Mouse (Mus musculus) hindbrain, embryonic 16.5 days (tissue): ENCODE results near the gene Chga. TPM values are rescaled to one million over a fixed set of nuclear protein-coding genes. Genes with fewer than 3 reads are reported as not detected.

Experiments used
- ATAC-seq: fragments of 200-750 bp; cut with Nextera tagmentation; 2 replicates; pipeline ENCODE4 v1.8.0; 2017; ENCODE audit warnings: moderate TSS enrichment, moderate library complexity
- H3K27ac ChIP-seq: fragments of 300-500 bp; sonication (generic); 2 replicates; pipeline ENCODE4 v1.5.1; 2014; ENCODE audit warnings: low read depth, mild to moderate bottlenecking, control low read depth, low read length, moderate library complexity
- H3K27me3 ChIP-seq: fragments of 300-500 bp; sonication (generic); replicated peaks from 2 replicates; pipeline ENCODE4 v1.6.1; 2014; ENCODE audit warnings: low read length; ENCODE audit not compliant: control insufficient read depth, insufficient read depth
- H3K36me3 ChIP-seq: fragments of 300-500 bp; sonication (generic); 2 replicates; pipeline ENCODE4 v1.6.1; 2014; ENCODE audit warnings: mild to moderate bottlenecking, low read length, moderate library complexity, mixed read lengths; ENCODE audit not compliant: control insufficient read depth, insufficient read depth
- H3K4me1 ChIP-seq: fragments of 300-500 bp; sonication (generic); 2 replicates; pipeline ENCODE4 v1.6.1; 2014; ENCODE audit warnings: low read depth, low read length; ENCODE audit not compliant: control insufficient read depth, insufficient read depth
- H3K4me2 ChIP-seq: fragments of 300-500 bp; sonication (generic); 2 replicates; pipeline ENCODE4 v1.6.1; 2014; ENCODE audit warnings: mild to moderate bottlenecking, low read length, control low read depth, moderate library complexity
- H3K4me3 ChIP-seq: fragments of 300-500 bp; sonication (generic); 2 replicates; pipeline ENCODE4 v1.5.1; 2014; ENCODE audit warnings: mild to moderate bottlenecking, low read length, control low read depth, moderate library complexity
- H3K9ac ChIP-seq: fragments of 300-500 bp; sonication (generic); 2 replicates; pipeline ENCODE4 v1.6.1; 2014; ENCODE audit warnings: low read depth, mild to moderate bottlenecking, control low read depth, low read length, moderate library complexity
- H3K9me3 ChIP-seq: fragments of 300-500 bp; sonication (generic); 2 replicates; pipeline ENCODE4 v1.6.1; 2014; ENCODE audit warnings: mild to moderate bottlenecking, low read length, moderate library complexity; ENCODE audit not compliant: control insufficient read depth
- WGBS: fragments of 180-500 bp; shearing (Covaris S2); extraction: QIAGEN DNeasy Blood & Tissue Kit; methylation state at CpG from one replicate; pipeline ENCODE4 v1.1.7; 2014; 5-methylcytosine and 5-hydroxymethylcytosine counted together
- polyA plus RNA-seq: library from polyadenylated mRNA; unstranded; fragments of >200 nt; fragmentation: Nextera tagmentation; extraction: Ambion mirVana; gene quantifications from 2 replicates; pipeline ENCODE4 v1.2.1, GENCODE M21; 2015

Chga gene
- polyA plus RNA-seq, 1 experiment from 2014 or later, result 224 TPM

GRCm38 (mm10) chr12:102613411-102613810 is 58.6 kb downstream of the Chga start:
- H3K9ac ChIP-seq, result no peak overlapping the region
- H3K9me3 ChIP-seq, result no peaks in the 10 kb centered on the region
- H3K4me2 ChIP-seq, result no peak overlapping the region
- peaks cover 7% of the 10 kb centered on the region for H3K4me1 ChIP-seq
- WGBS, result 84% methylated on average over 4 of the region's 4 CpGs
- no peaks in the 10 kb centered on the region for H3K36me3 ChIP-seq
- no peaks in the 10 kb centered on the region for H3K27me3 ChIP-seq
- H3K4me3 ChIP-seq, result no peak overlapping the region
- no peak for ATAC-seq
- H3K27ac ChIP-seq, result no peak overlapping the region

Other genes with a start within 250 kb of the Chga start
- gene Lgmn, start 115.2 kb upstream of the Chga start, polyA plus RNA-seq, result 127 and 141 TPM in 2 replicates
- gene Golga5, start 85.8 kb upstream of the Chga start, polyA plus RNA-seq, result 24.7 and 28.9 TPM in 2 replicates
- gene Itpk1, start 150.0 kb downstream of the Chga start, polyA plus RNA-seq, result 41.2 and 42.5 TPM in 2 replicates
- gene Moap1, start 188.7 kb downstream of the Chga start, polyA plus RNA-seq, result 72.4 and 81.3 TPM in 2 replicates
- 9.9 and 11.8 TPM in 2 replicates for gene Tmem251, start 188.8 kb downstream of the Chga start, polyA plus RNA-seq
- not detected in 2 replicates for gene Gm28051, start 202.8 kb downstream of the Chga start, polyA plus RNA-seq
- 38.7 and 45.2 TPM in 2 replicates for gene Gon7, start 202.8 kb downstream of the Chga start, polyA plus RNA-seq
- 34.7 and 38.9 TPM in 2 replicates for gene Ubr7, start 203.0 kb downstream of the Chga start, polyA plus RNA-seq
- 46.1 and 48.8 TPM in 2 replicates for gene Gm20604, start 203.7 kb downstream of the Chga start, polyA plus RNA-seq